Mouse (Mus musculus): ENCODE measurements around the gene Ybx3. TPM values are rescaled to one million over a fixed set of nuclear protein-coding genes. Genes with fewer than 3 reads are reported as not detected.

The Ybx3 gene
- total and polyA plus RNA-seq, 2 experiments from 2014 or later: 36.2 to 89.3 TPM

GRCm38 (mm10) chr6:131362987-131363765, 25.1 kb downstream of the Ybx3 start:
- no peak for DNase-seq
- Histone ChIP-seq H3K9ac (no peak overlapping the region), H3K36me3 (ENCODE audit: insufficient read depth) (peaks cover 33% of the 10 kb centered on the region), H3K27ac (ENCODE audit: low read depth, low read length) (no peak overlapping the region), H3K4me2 (ENCODE audit: low read depth) (no peak overlapping the region), H3K4me1 (ENCODE audit: insufficient read depth) (no peaks in the 10 kb centered on the region), H3K9me3 (ENCODE audit: low read length) (no peaks in the 10 kb centered on the region), H3K4me3 (ENCODE audit: low read depth, low read length) (no peak overlapping the region), H3K27me3 (ENCODE audit: insufficient read depth, low read length) (no peaks in the 10 kb centered on the region)
- no peak for TF ChIP-seq CTCF (IDR thresholded peaks at IDR 0.05; ENCODE audit: low read depth)
- 87% methylated on average over 7 of the region's 7 CpGs for WGBS
- no peak for ATAC-seq

DNA sequence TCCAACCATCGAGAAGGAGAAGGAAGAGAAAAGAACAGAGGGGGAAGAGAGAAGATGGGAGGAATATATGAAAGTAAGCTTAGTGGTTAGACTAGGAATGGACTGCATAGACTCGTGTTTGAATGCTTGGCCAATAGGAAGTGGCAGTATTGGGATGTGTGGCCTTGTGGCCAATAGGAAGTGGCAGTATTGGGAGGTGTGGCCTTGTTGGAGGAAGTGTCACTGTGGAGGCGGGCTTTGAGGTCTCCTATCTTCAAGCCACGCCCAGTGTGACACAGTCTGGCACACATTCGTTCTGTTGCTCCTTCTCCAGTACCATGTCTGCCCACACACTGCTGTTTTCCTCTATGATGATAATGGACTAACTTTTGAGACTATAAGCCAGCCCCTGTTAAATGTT, 27.6 kb downstream of the Ybx3 start:
- DNase-seq (no peak), ATAC-seq (peak; percentile 55; the same call in 1 of the 2 replicates)
- Histone ChIP-seq H3K4me2 (ENCODE audit: low read depth) (no peak overlapping the region), H3K9me3 (ENCODE audit: low read length) (no peaks in the 10 kb centered on the region), H3K9ac (no peak overlapping the region), H3K27me3 (ENCODE audit: insufficient read depth, low read length) (no peaks in the 10 kb centered on the region), H3K27ac (ENCODE audit: low read depth, low read length) (no peak overlapping the region), H3K36me3 (ENCODE audit: insufficient read depth) (peaks cover 15% of the 10 kb centered on the region; the same call in 1 of the 2 replicates), H3K4me1 (ENCODE audit: insufficient read depth) (no peaks in the 10 kb centered on the region), H3K4me3 (ENCODE audit: low read depth, low read length) (no peak overlapping the region)
- TF ChIP-seq CTCF (IDR thresholded peaks at IDR 0.05; ENCODE audit: low read depth): no peak
- WGBS: 75% methylated on average over 5 of the region's 5 CpGs

GRCm38 (mm10) chr6:131359543-131359942, 28.7 kb downstream of the Ybx3 start:
- Histone ChIP-seq H3K4me3 (ENCODE audit: low read depth, low read length) (no peak overlapping the region), H3K27me3 (ENCODE audit: insufficient read depth, low read length) (no peaks in the 10 kb centered on the region), H3K9ac (no peak overlapping the region), H3K36me3 (ENCODE audit: insufficient read depth) (peaks cover 11% of the 10 kb centered on the region; the same call in 1 of the 2 replicates), H3K4me1 (ENCODE audit: insufficient read depth) (no peaks in the 10 kb centered on the region), H3K9me3 (ENCODE audit: low read length) (no peaks in the 10 kb centered on the region), H3K27ac (ENCODE audit: low read depth, low read length) (no peak overlapping the region), H3K4me2 (ENCODE audit: low read depth) (no peak overlapping the region)
- DNase-seq (no peak), ATAC-seq (no peak)
- 89% methylated on average over 2 of the region's 2 CpGs for WGBS
- no peak for TF ChIP-seq CTCF (IDR thresholded peaks at IDR 0.05; ENCODE audit: low read depth)

DNA sequence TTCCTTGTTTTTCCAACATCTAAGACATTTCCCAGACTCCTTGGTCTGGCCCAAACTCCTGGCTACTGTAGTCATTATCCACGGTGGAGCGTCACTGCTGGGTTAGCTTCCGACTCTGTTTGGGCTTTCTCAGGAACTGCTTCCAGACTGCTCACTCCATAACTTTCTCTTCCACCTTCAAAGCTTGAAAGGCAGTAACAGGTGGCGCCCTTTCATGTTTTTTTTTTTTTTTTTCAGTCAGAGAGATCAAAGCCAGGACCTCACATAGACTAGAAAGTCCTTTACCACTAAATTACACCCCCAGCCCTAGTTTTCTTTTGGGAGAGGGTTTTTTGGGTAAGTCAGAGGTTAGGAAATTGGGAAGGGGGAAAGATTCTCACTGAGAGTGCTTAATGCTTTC, 33.4 kb downstream of the Ybx3 start:
- 61% methylated on average over 4 of the region's 4 CpGs for WGBS
- Histone ChIP-seq H3K27ac (ENCODE audit: low read depth, low read length) (no peak overlapping the region), H3K9me3 (ENCODE audit: low read length) (no peaks in the 10 kb centered on the region), H3K4me2 (ENCODE audit: low read depth) (no peak overlapping the region), H3K4me1 (ENCODE audit: insufficient read depth) (no peaks in the 10 kb centered on the region), H3K9ac (no peak overlapping the region), H3K36me3 (ENCODE audit: insufficient read depth) (no peaks in the 10 kb centered on the region), H3K4me3 (ENCODE audit: low read depth, low read length) (no peak overlapping the region), H3K27me3 (ENCODE audit: insufficient read depth, low read length) (no peaks in the 10 kb centered on the region)
- ATAC-seq (no peak), DNase-seq (no peak)
- no peak for TF ChIP-seq CTCF (IDR thresholded peaks at IDR 0.05; ENCODE audit: low read depth)

GRCm38 (mm10) chr6:131353352-131353919, 34.8 kb downstream of the Ybx3 start, which contains the start of gene Styk1:
TSS of gene Styk1 (minus strand) at chr6:131353597.
- no peaks in the 10 kb centered on the region for H3K36me3 ChIP-seq (ENCODE audit: insufficient read depth)
- H3K9ac ChIP-seq: peak within 1 kb of the TSS; percentile 48
- peak; percentile 90 for TF ChIP-seq CTCF (IDR thresholded peaks at IDR 0.05; ENCODE audit: low read depth)
- no peaks in the 10 kb centered on the region for H3K27me3 ChIP-seq (ENCODE audit: insufficient read depth, low read length)
- H3K4me2 ChIP-seq (ENCODE audit: low read depth): peak within 1 kb of the TSS; percentile 60
- peak within 1 kb of the TSS; percentile 40 for H3K4me3 ChIP-seq (ENCODE audit: low read depth, low read length)
- DNase-seq (peak; percentile 93), ATAC-seq (peak; percentile 97)
- WGBS: 2% methylated on average over 16 of the region's 16 CpGs
- no peaks in the 10 kb centered on the region for H3K4me1 ChIP-seq (ENCODE audit: insufficient read depth)
- no peaks in the 10 kb centered on the region for H3K9me3 ChIP-seq (ENCODE audit: low read length)
- H3K27ac ChIP-seq (ENCODE audit: low read depth, low read length): no peak within 1 kb of the TSS

DNA sequence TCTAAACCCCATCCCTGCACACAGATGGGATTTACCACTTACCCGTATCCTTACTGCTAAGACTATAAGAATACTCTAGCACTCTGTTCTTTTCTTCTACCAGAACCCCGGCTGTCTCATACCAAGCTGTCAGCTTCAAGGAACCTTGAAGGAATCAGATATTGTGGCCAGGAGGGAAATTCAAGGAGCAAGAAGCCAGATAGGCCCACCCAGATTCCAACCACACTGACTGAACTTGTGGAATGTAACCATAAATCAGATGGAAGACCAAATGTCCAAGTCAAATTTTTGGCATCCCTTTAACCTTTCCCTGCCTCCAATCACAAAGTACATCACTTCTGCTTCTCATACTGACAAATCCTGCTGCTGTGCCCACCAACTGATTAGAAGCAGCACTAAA, 41.2 kb downstream of the Ybx3 start:
- no peak overlapping the region for H3K27ac ChIP-seq (ENCODE audit: low read depth, low read length)
- H3K4me1 ChIP-seq (ENCODE audit: insufficient read depth): no peaks in the 10 kb centered on the region
- DNase-seq (no peak), ATAC-seq (no peak)
- H3K4me2 ChIP-seq (ENCODE audit: low read depth): no peak overlapping the region
- no peaks in the 10 kb centered on the region for H3K36me3 ChIP-seq (ENCODE audit: insufficient read depth)
- WGBS: 88% methylated on average over 2 of the region's 2 CpGs
- H3K9me3 ChIP-seq (ENCODE audit: low read length): no peaks in the 10 kb centered on the region
- no peak overlapping the region for H3K4me3 ChIP-seq (ENCODE audit: low read depth, low read length)
- no peak overlapping the region for H3K9ac ChIP-seq
- H3K27me3 ChIP-seq (ENCODE audit: insufficient read depth, low read length): no peaks in the 10 kb centered on the region
- TF ChIP-seq CTCF (IDR thresholded peaks at IDR 0.05; ENCODE audit: low read depth): no peak

DNA sequence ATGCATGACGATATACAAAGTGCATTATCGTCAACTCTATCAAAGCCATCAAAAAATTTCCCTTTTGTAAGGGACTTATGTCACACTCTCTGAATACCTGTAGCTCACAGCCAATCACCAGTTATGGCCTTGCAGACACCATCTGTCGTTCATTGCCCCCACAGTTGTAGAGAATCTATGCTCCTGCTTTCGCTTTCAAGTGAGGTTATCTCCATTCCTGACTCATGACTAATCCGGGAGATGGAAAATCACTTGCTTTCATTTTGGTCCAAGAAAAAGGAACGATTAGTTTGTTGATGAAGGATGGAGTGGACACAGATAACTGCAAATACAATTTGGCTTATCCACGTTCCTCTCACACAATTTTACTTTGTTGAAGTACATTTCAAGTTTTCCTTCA, 43.9 kb downstream of the Ybx3 start:
- no peak overlapping the region for H3K4me3 ChIP-seq (ENCODE audit: low read depth, low read length)
- H3K9ac ChIP-seq: no peak overlapping the region
- H3K4me1 ChIP-seq (ENCODE audit: insufficient read depth): no peaks in the 10 kb centered on the region
- no peak for DNase-seq
- TF ChIP-seq CTCF (IDR thresholded peaks at IDR 0.05; ENCODE audit: low read depth): no peak
- H3K4me2 ChIP-seq (ENCODE audit: low read depth): no peak overlapping the region
- H3K27me3 ChIP-seq (ENCODE audit: insufficient read depth, low read length): no peaks in the 10 kb centered on the region
- no peak overlapping the region for H3K27ac ChIP-seq (ENCODE audit: low read depth, low read length)
- WGBS: 83% methylated on average over 7 of the region's 7 CpGs
- no peaks in the 10 kb centered on the region for H3K9me3 ChIP-seq (ENCODE audit: low read length)
- no peak for ATAC-seq
- no peaks in the 10 kb centered on the region for H3K36me3 ChIP-seq (ENCODE audit: insufficient read depth)

All from forebrain, postnatal 0 days (tissue).